Mouse (Mus musculus) frontal cortex, postnatal 14 days (tissue): ENCODE results near the gene Ankrd39.

ENCODE experiments used
- DNase-seq, 2 experiments: peaks; one replicate each; pipeline ENCODE4 v3.0.0; 2022; ENCODE audit warnings: low spot score in 2 of 2

The Ankrd39 gene

GRCm38 (mm10) chr1:36572140-36572700 is 25.0 kb upstream of the Ankrd39 start:
- no peak for DNase-seq

- no peak for DNase-seq
These were observed 24.4 kb upstream of the Ankrd39 start for GRCm38 (mm10) chr1:36571627-36572026.

- DNase-seq, result no peak
These were observed 23.1 kb upstream of the Ankrd39 start for GRCm38 (mm10) chr1:36570320-36570719.

- no peak for DNase-seq
These were observed 22.5 kb upstream of the Ankrd39 start for GRCm38 (mm10) chr1:36569694-36570276.

GRCm38 (mm10) chr1:36568776-36569175 is 21.5 kb upstream of the Ankrd39 start:
- no peak for DNase-seq

- no peak for DNase-seq
These were observed 20.8 kb upstream of the Ankrd39 start for GRCm38 (mm10) chr1:36567818-36568603.

- no peak for DNase-seq
These were observed 19.2 kb upstream of the Ankrd39 start for GRCm38 (mm10) chr1:36566425-36566824.

GRCm38 (mm10) chr1:36564101-36564500 is 16.9 kb upstream of the Ankrd39 start:
- no peak for DNase-seq

- no peak for DNase-seq
These were observed 16.4 kb upstream of the Ankrd39 start for GRCm38 (mm10) chr1:36563632-36564031.

GRCm38 (mm10) chr1:36563197-36563596 is 16.0 kb upstream of the Ankrd39 start:
- DNase-seq, result no peak

GRCm38 (mm10) chr1:36562388-36562787 is 15.1 kb upstream of the Ankrd39 start:
- no peak for DNase-seq

GRCm38 (mm10) chr1:36560903-36561302 is 13.7 kb upstream of the Ankrd39 start:
- DNase-seq, result no peak

- DNase-seq, result no peak
These were observed 12.6 kb upstream of the Ankrd39 start for GRCm38 (mm10) chr1:36559888-36560287.

GRCm38 (mm10) chr1:36559256-36559655 is 12.0 kb upstream of the Ankrd39 start:
- DNase-seq, result no peak

GRCm38 (mm10) chr1:36558031-36558993 is 11.1 kb upstream of the Ankrd39 start, which contains the start of gene Sema4c:
Sema4c (minus strand) TSS chr1:36558349.
- DNase-seq, result peak in 1 of 2 experiments; percentile 70

GRCm38 (mm10) chr1:36557457-36558011 is 10.3 kb upstream of the Ankrd39 start:
- peak in 1 of 2 experiments; percentile 65 for DNase-seq

- peak; percentile 88 to 94 for DNase-seq
These were observed 9.6 kb upstream of the Ankrd39 start for GRCm38 (mm10) chr1:36556553-36557456.

- DNase-seq, result no peak
These were observed 8.7 kb upstream of the Ankrd39 start for GRCm38 (mm10) chr1:36555798-36556395.

GRCm38 (mm10) chr1:36554633-36555399 is 7.6 kb upstream of the Ankrd39 start:
- DNase-seq, result no peak
